Mouse (Mus musculus) right cerebral cortex, postnatal 36 days (tissue): ENCODE measurements around the gene Ifi47.

Experiments used
- DNase-seq, 2 experiments: peaks; one replicate each; pipeline ENCODE4 v3.0.0; 2022; ENCODE audit warnings: low spot score in 2 of 2, mixed read lengths in 1 of 2

Ifi47 gene

GRCm38 (mm10) chr11:49089735-49090507 lies 13.5 kb downstream of the Ifi47 start:
- DNase-seq: no peak

- no peak for DNase-seq
Observed at GRCm38 (mm10) chr11:49090551-49090950, 14.2 kb downstream of the Ifi47 start.

GRCm38 (mm10) chr11:49091171-49091570 lies 14.8 kb downstream of the Ifi47 start:
- no peak for DNase-seq

GRCm38 (mm10) chr11:49092053-49092586 lies 15.7 kb downstream of the Ifi47 start:
- DNase-seq: no peak

- DNase-seq: no peak
Observed at GRCm38 (mm10) chr11:49092786-49093185, 16.4 kb downstream of the Ifi47 start.

GRCm38 (mm10) chr11:49093861-49094660 lies 17.7 kb downstream of the Ifi47 start:
- DNase-seq: no peak

- no peak for DNase-seq
Observed at GRCm38 (mm10) chr11:49095367-49095766, 19.0 kb downstream of the Ifi47 start.

GRCm38 (mm10) chr11:49100409-49100808 lies 24.0 kb downstream of the Ifi47 start:
- DNase-seq: no peak

GRCm38 (mm10) chr11:49101500-49101899 lies 25.1 kb downstream of the Ifi47 start:
- DNase-seq: no peak

GRCm38 (mm10) chr11:49103047-49103693 lies 26.8 kb downstream of the Ifi47 start:
- DNase-seq: peak; percentile 60 to 69

GRCm38 (mm10) chr11:49105752-49106151 lies 29.4 kb downstream of the Ifi47 start:
- DNase-seq: no peak

- DNase-seq: no peak
Observed at GRCm38 (mm10) chr11:49107650-49108537, 31.5 kb downstream of the Ifi47 start.

GRCm38 (mm10) chr11:49108833-49109232 lies 32.4 kb downstream of the Ifi47 start:
- DNase-seq: no peak

GRCm38 (mm10) chr11:49111000-49111399 lies 34.6 kb downstream of the Ifi47 start:
- DNase-seq: no peak

GRCm38 (mm10) chr11:49112624-49113219 lies 36.3 kb downstream of the Ifi47 start:
- peak in 1 of 2 experiments; percentile 19 for DNase-seq

GRCm38 (mm10) chr11:49114158-49114557 lies 37.8 kb downstream of the Ifi47 start:
- DNase-seq: no peak

- no peak for DNase-seq
Observed at GRCm38 (mm10) chr11:49114774-49115173, 38.4 kb downstream of the Ifi47 start, which contains the start of gene Olfr1396. TSS of gene Olfr1396 (minus strand) at chr11:49114874.

- DNase-seq: no peak
Observed at GRCm38 (mm10) chr11:49119635-49120034, 43.2 kb downstream of the Ifi47 start.

- DNase-seq: no peak
Observed at GRCm38 (mm10) chr11:49124169-49124568, 47.8 kb downstream of the Ifi47 start.

GRCm38 (mm10) chr11:49141974-49142373 lies 65.6 kb downstream of the Ifi47 start, which contains the start of gene Olfr1395:
TSS of gene Olfr1395 (plus strand) at chr11:49142274.
- no peak for DNase-seq
